Mouse (Mus musculus) liver, embryonic 14.5 days (tissue): ENCODE data around the gene Olfr523. TPM values are rescaled to one million over a fixed set of nuclear protein-coding genes. Genes with fewer than 3 reads are reported as not detected.

Source experiments
- ATAC-seq: fragments of 200-750 bp; cut with Nextera tagmentation; 2 replicates; pipeline ENCODE4 v1.8.0; 2017; ENCODE audit warnings: moderate number of reproducible peaks, mild to moderate bottlenecking, moderate library complexity; ENCODE audit not compliant: insufficient read depth
- DNase-seq, 3 experiments: peaks; one replicate each; pipeline ENCODE4 v3.0.0-alpha.2; 2012 to 2013; ENCODE audit warnings: low read depth in 3 of 3, low spot score in 3 of 3
- H3K27ac ChIP-seq: fragments of 300-500 bp; sonication (generic); 2 replicates; pipeline ENCODE4 v1.5.1; 2014; ENCODE audit warnings: moderate library complexity, mild to moderate bottlenecking, control low read depth, inconsistent platforms
- H3K27me3 ChIP-seq: fragments of 300-500 bp; sonication (generic); 2 replicates; pipeline ENCODE4 v1.6.1; 2014; ENCODE audit warnings: mild to moderate bottlenecking, low read length, moderate library complexity; ENCODE audit not compliant: control insufficient read depth, insufficient read depth
- H3K36me3 ChIP-seq: fragments of 300-500 bp; sonication (generic); replicated peaks from 2 replicates; pipeline ENCODE4 v1.6.1; 2014; ENCODE audit warnings: low read depth; ENCODE audit not compliant: control insufficient read depth, insufficient read depth
- H3K4me1 ChIP-seq, 2 experiments: fragments of 200-500 bp in 1 of 2; fragments of 300-500 bp in 1 of 2; sonication (generic) in 1 of 2; replicated peaks; 2 replicates each; pipeline ENCODE4 v1.6.1; 2012 to 2014; ENCODE audit warnings: antibody characterized with exemption in 1 of 2, inconsistent platforms in 1 of 2, low read length in 1 of 2; ENCODE audit not compliant: control insufficient read depth in 2 of 2, insufficient read depth in 2 of 2
- H3K4me2 ChIP-seq: fragments of 300-500 bp; sonication (generic); 2 replicates; pipeline ENCODE4 v1.6.1; 2014; ENCODE audit warnings: low read depth, mild to moderate bottlenecking, control low read depth, moderate library complexity
- H3K4me3 ChIP-seq, 2 experiments: fragments of 200-500 bp in 1 of 2; fragments of 300-500 bp in 1 of 2; sonication (generic) in 1 of 2; 2 replicates each; pipeline ENCODE4 v1.5.1; 2012 to 2014; ENCODE audit warnings: low read depth in 2 of 2, low read length in 2 of 2, mild to moderate bottlenecking in 2 of 2, control low read depth in 1 of 2, inconsistent platforms in 1 of 2, moderate library complexity in 1 of 2; ENCODE audit not compliant: insufficient read depth in 1 of 2
- H3K9ac ChIP-seq: fragments of 300-500 bp; sonication (generic); replicated peaks from 2 replicates; pipeline ENCODE4 v1.6.1; 2014; ENCODE audit warnings: mild to moderate bottlenecking, control low read depth, moderate library complexity
- H3K9me3 ChIP-seq: fragments of 300-500 bp; sonication (generic); 2 replicates; pipeline ENCODE4 v1.6.1; 2016; ENCODE audit warnings: low read length, mixed read lengths; ENCODE audit not compliant: control insufficient read depth
- CTCF ChIP-seq: IDR thresholded peaks from 2 replicates; pipeline ENCODE4 v1.5.1; 2016; ENCODE audit warnings: antibody characterized with exemption, low read depth, control low read depth
- EP300 ChIP-seq: IDR thresholded peaks from 2 replicates; pipeline ENCODE4 v1.6.1; 2016; ENCODE audit warnings: antibody characterized with exemption, low read depth
- WGBS: fragments of 180-500 bp; shearing (Covaris S2); extraction: QIAGEN DNeasy Blood & Tissue Kit; methylation state at CpG from one replicate; pipeline ENCODE4 v1.1.7; 2014; ENCODE audit not compliant: insufficient replicate concordance; 5-methylcytosine and 5-hydroxymethylcytosine counted together
- polyA plus RNA-seq, 2 experiments: library from polyadenylated mRNA; depleted of rRNA in 1 of 2; stranded (reverse) in 1 of 2; unstranded in 1 of 2; fragments of >200 nt; fragmentation: Nextera tagmentation in 1 of 2; extraction: Ambion mirVana in 1 of 2; gene quantifications; 2 replicates each; pipeline versions ENCODE4 v1.2.1 to v1.2.3; 2012 to 2014

The Olfr523 gene
- polyA plus RNA-seq, 2 experiments: not detected

GRCm38 (mm10) chr7:140138021-140138310 is 35.1 kb upstream of the Olfr523 start:
- Histone ChIP-seq H3K36me3 (no peaks in the 10 kb centered on the region), H3K9me3 (no peaks in the 10 kb centered on the region), H3K9ac (peak overlapping the region; percentile 77), H3K27me3 (no peaks in the 10 kb centered on the region), H3K27ac (peak overlapping the region; percentile 44), H3K4me1 (peaks cover 0 to 6% of the 10 kb centered on the region in 2 experiments; a peak in 2 of 4 replicates), H3K4me3 (peak overlapping the region; percentile 69 to 84), H3K4me2 (peak overlapping the region; percentile 81)
- DNase-seq (no peak), ATAC-seq (no peak)
- TF ChIP-seq CTCF (no peak), EP300 (no peak)
- 0% methylated on average over 8 of the region's 8 CpGs for WGBS

GRCm38 (mm10) chr7:140141350-140141749 is 31.7 kb upstream of the Olfr523 start:
- ATAC-seq: no peak
- Histone ChIP-seq H3K27me3 (no peaks in the 10 kb centered on the region), H3K9ac (no peak overlapping the region), H3K4me2 (no peak overlapping the region), H3K27ac (no peak overlapping the region), H3K9me3 (no peaks in the 10 kb centered on the region), H3K4me3 (no peak overlapping the region), H3K36me3 (no peaks in the 10 kb centered on the region), H3K4me1 (peaks cover 0 to 3% of the 10 kb centered on the region in 2 experiments; a peak in 2 of 4 replicates)
- 4% methylated on average over 14 of the region's 14 CpGs for WGBS
- TF ChIP-seq CTCF: peak; percentile 82
- TF ChIP-seq EP300: no peak
- peak; percentile 38 to 46 (median 40) for DNase-seq

GRCm38 (mm10) chr7:140144550-140144949 is 28.5 kb upstream of the Olfr523 start:
- ATAC-seq (no peak), DNase-seq (no peak)
- no peaks in the 10 kb centered on the region for H3K4me1 ChIP-seq
- no peak overlapping the region for H3K4me2 ChIP-seq
- H3K9ac ChIP-seq: no peak overlapping the region
- H3K27ac ChIP-seq: no peak overlapping the region
- H3K9me3 ChIP-seq: no peaks in the 10 kb centered on the region
- H3K27me3 ChIP-seq: no peaks in the 10 kb centered on the region
- 69% methylated on average over 4 of the region's 4 CpGs for WGBS
- TF ChIP-seq EP300 (no peak), CTCF (no peak)
- H3K36me3 ChIP-seq: no peaks in the 10 kb centered on the region; the same call in 1 of the 2 replicates
- no peak overlapping the region for H3K4me3 ChIP-seq

DNA sequence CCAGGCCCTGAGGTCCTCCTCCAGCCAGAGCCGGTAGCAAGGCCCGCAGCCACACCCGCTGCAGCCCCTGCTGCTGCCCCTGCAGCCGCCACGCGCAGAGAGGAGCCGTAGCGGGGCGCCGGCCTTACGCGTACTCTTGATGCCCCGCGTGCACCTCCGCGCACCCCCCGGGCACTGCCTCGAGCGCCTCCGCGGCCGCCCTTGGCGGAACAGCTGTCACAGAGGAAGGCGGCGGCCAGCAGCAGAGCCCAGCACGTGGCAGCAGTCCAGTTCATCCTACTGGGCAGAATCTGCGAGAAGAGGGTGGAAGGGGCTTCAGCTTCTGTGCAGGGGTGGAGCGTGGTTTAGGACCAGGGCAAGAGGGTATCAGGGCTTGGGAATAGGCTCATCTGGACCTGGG is 19.6 kb upstream of the Olfr523 start:
- TF ChIP-seq CTCF: no peak
- TF ChIP-seq EP300: no peak
- no peak for DNase-seq
- WGBS: 12% methylated on average over 28 of the region's 28 CpGs
- no peak overlapping the region for H3K4me3 ChIP-seq
- ATAC-seq: 0 out of 2 replicates have a peak, but pooled peaks have one; percentile 23
- H3K27ac ChIP-seq: no peak overlapping the region
- H3K9me3 ChIP-seq: no peaks in the 10 kb centered on the region
- H3K27me3 ChIP-seq: peaks cover 27% of the 10 kb centered on the region
- H3K36me3 ChIP-seq: no peaks in the 10 kb centered on the region; the same call in 1 of the 2 replicates
- no peak overlapping the region for H3K9ac ChIP-seq
- H3K4me2 ChIP-seq: no peak overlapping the region
- no peaks in the 10 kb centered on the region for H3K4me1 ChIP-seq

DNA sequence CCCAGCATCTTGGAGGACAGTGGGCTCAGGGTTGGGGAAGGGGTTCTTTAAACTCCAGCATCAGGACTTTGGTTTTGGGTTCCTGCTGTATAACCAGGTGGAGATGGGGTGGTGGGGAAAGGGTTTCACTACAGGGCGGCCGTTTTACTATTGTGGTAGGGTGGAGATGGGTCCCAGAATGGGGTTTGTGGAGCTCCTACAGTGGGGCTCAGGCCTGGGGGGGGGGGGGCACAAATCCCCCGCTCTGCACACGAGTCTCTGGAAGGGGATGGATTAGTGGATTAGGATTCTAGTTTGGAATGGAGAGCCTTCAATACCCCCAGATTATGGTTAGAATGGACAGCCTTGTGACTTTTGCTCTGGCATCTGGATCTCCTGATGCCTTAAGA is 19.2 kb upstream of the Olfr523 start:
- no peak for DNase-seq
- no peaks in the 10 kb centered on the region for H3K9me3 ChIP-seq
- no peaks in the 10 kb centered on the region for H3K4me1 ChIP-seq
- no peak overlapping the region for H3K4me2 ChIP-seq
- no peak overlapping the region for H3K4me3 ChIP-seq
- H3K27ac ChIP-seq: no peak overlapping the region
- H3K36me3 ChIP-seq: no peaks in the 10 kb centered on the region; the same call in 1 of the 2 replicates
- H3K9ac ChIP-seq: no peak overlapping the region
- no peak for ATAC-seq
- no peak for TF ChIP-seq CTCF
- no peak for TF ChIP-seq EP300
- 11% methylated on average over 4 of the region's 4 CpGs for WGBS
- H3K27me3 ChIP-seq: peaks cover 27% of the 10 kb centered on the region
